Mouse (Mus musculus) induced T-regulatory cell, adult 2 months (primary cell): ENCODE measurements around the gene Pip5k1c.
A peak's percentile ranks its signal among the peaks of the same experiment; 100 is the strongest.

Experiments used
- DNase-seq: peaks from one replicate; pipeline ENCODE4 v3.0.0-alpha.2; 2012; ENCODE audit warnings: low read depth

Gene Pip5k1c

DNA sequence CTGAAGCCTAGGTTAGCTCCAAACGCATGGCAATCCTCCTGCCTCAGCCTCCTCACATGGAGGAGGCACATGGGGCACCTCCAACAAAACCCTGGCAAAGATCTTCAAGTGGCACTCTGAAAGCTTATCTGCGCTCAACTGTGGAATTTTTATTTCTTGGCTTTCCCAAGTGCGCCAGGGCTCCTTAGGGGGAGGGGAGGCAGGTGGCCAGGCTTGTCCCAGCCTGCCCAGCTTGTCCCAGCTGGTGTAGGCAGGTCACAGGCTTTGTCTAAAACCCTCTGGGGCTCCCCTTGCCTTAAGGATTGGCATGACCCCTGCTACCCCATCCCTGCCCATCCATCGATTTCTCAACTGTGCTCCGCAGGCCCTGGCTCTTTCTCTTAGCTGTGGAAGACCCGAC lies 8.6 kb upstream of the Pip5k1c start:
- DNase-seq = no peak

DNA sequence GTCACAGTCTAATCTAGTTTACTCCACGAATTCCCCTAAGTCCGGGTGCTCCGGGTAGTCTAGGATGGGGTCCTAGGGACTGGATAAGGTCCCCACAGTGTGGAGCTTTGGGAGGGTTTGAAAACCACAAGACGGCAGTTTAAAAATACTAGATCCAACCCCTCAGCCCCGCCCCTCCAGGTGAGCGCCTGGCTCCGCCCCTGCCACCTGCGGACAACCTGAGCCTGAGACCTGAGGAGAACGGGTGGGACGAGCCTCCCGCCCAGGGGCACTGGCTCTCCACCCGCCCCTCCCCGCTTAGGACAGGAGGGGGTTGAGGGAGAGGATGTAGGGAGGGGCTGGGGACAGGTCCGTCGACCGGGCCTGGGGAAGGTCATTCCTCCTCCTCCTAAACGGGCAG lies 8.0 kb upstream of the Pip5k1c start:
- DNase-seq = peak; percentile 31

DNA sequence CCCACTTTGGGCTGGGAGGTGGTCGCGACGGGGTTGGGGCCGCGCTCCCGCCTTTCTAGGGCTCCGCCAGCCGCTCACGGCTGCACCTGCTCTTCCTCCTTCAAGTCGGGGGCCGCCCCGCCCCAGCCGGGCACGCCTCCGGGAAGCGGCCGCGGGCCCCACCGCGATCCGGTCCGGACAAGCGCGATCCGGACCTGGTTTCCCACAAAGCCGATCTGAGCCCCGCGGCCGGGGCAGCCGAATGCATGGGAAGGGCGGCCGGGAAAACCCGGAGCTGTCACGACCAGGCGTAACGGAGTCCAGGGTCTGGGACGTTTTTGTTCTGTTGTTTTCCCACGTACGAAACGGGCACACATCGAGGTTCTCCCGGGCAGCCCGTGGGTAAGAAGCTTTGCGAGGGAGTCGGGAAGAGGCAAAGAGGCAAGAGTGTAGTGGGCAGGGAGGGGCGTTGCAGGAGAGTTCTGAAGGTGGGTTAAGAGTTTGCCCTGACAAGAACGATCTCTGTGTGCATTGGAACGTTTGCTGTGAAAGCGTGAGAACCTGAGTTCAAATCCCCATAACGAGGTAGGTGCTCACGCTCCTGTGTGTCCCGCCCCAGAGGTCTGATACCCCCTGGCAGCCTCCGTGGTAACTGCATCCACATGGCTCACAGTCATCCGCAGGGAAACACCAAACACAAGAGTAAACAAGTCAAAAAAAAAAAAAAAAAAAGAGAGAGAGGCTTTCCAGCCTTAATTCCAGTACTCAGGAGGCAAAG lies 6.9 kb upstream of the Pip5k1c start:
- peak; percentile 95 for DNase-seq

DNA sequence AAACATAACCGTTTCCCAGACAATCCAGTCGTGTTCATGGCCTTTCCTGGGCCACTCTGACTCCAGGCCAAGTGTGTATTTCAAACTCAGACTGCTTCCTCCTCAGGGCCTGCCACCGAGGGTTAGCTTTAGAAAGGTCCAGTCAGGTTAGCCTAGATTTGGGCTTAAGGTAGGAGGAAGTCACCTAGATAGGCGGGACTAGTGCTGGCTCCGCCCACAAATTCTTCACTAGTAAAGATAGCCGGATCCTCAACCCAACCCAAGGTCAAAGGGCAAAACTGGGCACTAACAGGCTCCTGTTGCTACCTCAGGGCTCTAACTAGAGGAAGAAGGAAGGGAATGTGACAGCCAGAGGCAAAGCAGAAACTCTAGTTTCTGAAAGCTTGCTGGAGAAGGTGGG lies 6.2 kb upstream of the Pip5k1c start:
- DNase-seq = peak; percentile 76

DNA sequence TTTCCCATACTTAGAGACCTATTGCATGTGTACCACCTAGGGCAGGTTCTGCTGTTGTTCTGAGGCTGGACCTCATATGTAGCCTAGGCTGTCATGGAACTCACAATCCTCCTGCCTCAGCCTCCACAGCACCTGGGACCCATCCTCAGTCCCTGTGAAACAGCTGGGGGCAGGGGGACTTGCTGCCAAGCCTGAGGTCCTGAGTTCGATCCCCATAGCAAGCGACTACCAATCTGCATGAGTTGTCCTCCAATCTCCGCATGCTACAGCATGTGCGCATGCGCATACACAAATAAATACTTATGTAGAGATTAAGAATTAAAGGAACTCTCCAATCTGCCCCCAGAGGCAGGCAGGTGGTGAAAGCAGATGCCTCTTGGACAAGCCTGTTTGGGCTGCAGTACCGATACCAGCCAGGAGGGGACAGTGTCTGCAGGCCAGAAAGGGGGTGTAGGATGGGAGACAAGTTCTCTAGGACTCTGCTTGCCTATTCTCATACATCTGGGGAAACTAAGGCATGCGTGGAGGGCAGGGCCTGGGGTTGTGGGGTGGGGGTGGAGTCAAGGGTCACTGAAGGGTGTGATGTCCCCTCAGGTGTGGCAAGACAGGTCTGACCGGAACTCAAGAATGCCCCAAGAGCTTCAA lies 5.1 kb upstream of the Pip5k1c start:
- peak; percentile 90 for DNase-seq

DNA sequence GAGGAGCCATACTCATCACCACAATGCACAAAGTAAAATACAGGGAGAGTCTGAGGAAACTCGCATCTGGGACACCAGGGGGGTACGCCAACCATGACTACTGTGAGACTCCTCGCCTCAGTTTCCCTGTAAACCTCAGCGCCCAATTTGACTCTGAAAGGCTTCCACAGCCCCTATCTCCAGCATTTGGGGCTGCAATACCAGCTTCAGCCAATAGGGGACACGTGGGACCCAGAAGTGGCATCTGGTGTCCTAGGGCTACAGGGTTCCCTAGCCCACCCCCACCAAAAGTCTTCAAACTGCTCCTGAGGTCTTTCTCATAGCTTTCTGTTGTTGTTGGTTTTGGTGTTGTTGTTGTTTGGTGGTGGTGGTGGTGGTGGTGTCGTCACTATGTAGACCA lies 4.2 kb upstream of the Pip5k1c start:
- peak; percentile 77 for DNase-seq

DNA sequence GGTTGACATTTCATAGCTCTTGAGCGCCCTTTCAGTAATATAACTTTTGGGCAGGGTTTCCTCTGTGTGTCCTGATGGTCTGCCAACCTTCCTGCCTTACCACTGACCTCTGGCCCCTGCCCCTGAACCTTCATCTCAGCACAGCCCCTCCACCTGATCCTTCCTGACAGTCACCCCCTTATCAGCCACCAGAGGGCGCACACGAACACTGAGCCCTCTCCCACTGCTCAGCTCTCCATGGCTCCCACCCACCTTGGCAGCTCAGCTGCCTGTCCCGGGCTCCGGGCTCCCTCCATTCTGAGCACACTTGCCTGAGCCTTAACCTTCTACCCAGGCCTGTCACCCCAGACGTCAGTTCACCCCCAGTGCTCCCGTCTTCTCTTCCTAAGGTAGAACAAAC lies 3.5 kb upstream of the Pip5k1c start:
- peak; percentile 87 for DNase-seq

DNA sequence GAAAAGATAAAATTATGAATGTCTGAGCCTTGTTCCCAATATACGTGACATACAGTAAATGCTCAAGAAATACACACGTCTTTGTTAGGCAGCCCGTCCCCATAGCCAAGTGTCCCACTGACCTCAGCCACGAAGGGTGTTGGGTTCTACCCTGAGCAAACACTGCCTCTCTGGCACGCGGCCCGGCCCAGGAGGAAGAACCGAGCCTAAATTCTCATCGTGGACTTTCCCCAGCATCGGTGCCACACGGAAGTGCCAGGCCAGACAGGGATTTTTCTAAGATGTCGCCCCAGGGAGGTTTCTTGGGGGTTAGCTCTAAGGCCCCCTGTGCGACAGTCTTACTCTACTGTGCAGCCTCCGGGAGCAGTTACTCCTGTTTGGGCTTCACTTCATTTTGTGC lies 3.0 kb upstream of the Pip5k1c start:
- no peak for DNase-seq

DNA sequence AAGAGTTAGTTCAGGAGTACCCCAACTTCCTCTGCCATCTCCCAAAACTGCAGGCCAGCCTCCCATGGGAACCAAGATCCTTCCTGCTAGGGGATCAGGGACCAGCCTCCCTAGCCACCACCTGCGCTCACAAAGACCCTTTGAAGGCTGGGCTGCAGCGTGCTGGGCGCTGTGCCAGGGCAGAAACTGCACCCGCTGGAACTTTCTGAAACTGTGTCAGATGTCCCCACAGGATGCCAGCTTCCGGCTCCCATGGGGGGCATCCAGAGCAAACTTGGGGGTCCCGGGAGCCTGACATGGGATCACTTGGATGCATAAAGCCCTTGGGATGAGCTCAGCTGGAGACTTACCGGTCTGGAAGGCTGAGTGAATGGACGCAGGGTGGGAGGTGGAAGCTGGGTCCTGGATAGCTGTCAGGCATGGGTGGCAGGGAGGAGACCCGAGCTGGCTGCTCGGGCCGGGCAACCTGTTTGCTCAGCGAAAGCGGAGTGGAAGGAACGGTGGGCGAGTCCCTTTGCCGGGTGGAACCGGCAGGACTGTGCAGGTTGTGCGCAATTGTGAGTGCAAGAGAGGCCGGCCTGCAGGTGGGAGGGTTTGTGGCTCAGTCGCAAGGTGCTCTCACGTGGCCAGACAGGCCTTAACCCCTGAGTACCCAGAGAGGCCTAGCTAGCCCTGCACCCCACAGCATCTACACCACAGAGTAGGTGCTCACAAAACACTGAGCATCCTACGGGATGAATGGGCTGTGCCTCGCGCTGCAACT lies 1.9 kb upstream of the Pip5k1c start:
- DNase-seq = peak; percentile 60

DNA sequence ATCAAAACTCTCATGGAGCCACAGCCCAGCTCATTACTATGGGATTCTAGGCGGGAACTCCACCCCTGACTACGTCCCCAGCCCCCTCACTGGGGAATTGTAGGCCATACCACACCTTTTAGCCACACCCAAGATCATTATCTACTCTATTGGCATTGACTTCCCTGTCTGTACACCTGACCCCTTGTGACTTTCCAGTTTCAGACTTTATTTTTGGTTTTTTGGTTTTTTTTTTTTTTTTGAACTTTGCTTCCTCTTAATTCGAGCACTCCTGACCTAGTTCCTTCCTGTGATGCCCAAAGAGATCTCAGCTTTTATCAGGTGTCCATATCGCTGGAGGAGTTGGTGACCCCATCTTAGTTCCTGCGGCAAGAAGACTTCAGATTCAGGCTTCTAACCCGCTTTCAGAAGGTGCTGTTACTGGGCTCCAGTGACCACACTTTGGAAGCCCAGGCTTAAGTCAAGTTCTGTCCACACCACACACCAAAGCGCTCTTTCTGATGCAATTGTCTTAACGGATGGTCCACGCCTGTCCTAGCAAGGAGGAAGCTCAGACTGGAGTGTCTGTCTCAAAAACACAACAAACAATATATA lies 1.2 kb upstream of the Pip5k1c start, which contains the start of gene Tjp3:
TSS of gene Tjp3 (minus strand) at position 71 of the 594 bp plus-strand sequence.
- DNase-seq = peak; percentile 69

DNA sequence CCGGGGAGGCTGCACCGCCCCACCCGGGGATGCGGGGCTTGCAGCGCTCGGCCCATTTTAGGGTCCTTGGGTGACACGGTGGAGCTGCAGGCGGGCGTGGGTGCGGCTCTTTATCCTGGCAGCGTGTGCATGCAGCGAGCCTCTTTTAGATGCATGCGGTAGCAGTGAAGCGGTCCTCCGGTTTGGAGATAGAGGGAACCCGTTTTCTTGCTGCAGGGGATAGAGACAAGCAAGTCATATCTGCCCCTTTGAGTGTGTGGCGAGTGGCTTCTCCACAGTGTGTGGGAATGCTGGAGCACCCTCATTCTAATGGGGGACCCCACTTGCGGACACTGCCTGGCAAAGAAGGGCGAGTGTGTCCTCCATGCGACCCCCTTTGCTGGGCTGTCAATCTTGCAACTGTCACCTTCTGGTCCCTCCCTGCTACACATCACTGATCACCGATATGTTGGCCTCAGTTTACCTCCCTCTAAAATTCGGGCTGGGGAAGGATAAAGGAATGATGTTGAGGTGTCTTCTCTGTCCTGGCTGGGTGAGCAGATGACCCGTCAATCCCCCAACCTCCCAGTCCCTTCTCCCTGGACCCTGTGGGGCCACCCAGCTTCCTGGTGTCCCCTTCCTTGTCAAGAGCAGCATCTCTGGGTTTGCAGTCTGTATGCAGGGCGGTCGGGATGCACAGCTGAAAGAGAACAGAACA lies 719 bp downstream of the Pip5k1c start:
- DNase-seq = no peak

DNA sequence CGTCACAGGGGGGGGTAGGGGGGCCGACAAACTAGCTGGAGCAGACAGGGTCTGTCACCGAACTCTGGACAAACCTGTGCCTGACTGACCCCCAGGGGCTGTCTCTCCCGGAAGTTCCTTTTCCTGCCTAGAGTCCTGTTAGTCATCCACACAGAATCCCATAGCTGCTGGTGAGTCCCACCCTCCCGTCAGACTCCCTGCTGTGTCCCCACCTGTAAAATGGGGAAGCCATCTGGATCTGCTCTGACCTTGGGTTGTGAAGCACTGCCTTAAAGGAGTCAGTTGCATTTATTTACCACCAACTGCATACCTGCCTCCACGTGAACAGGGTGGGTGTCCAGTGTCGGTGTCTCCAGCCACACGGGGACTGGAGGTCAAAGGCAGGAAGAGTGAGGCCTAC lies 1.7 kb downstream of the Pip5k1c start:
- no peak for DNase-seq

DNA sequence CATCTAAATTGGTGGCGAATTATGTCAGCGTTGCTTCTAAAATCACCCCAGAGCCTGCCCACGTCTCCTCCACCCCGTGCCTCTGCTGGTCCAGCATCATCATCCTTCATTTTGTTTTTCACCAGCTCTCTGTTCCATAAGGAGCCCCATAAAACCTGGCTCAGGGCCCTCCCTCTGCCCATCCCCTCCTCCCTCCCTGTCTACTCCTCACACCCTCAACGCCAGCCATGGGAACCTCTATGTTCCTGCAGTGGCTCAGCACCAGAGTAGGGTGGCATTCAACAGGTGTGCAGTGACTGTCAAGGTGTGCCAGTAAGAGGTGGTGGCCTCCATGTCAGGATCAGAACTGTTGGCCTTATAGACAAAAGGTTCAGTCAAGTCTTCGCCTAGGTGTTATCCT lies 2.4 kb downstream of the Pip5k1c start:
- no peak for DNase-seq

DNA sequence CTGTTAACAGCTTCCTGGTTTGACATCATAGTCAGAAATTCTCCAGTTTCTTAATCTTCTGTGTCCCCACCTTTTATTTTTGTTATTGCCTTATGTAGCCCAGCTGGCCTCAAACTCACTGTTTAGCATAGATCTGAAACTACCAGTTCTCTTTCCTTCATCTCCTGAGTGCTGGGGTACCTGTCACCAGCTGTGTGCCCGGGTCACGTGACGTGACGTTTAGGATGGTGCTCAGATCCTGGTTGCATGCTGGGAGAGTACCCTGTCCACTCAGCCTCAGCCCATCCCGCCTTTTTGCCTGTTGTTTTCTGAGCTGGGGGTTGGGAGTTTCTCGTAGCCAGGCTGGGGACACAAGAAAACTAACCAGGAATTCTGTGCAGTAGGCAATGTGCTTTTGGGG lies 4.5 kb downstream of the Pip5k1c start:
- peak; percentile 52 for DNase-seq

DNA sequence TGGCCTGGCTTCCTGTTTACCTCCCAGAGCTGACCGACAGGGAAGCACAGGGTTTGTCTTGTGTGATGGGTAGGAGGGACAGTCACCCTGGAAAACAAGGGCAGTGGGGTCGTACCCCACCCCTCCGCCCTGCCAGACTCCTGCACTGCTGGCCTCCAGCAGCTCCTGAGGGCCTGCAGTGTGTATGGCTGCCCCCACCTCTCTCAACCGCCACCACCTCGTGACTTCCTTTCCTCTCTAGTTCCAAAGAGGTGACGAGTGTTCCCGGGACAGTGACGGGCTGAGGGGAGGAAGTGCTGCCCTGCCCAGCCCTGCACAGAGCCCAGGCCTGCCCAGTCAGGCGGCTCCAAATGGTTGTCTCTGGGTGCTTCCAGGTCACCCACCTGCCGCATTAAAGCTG lies 5.1 kb downstream of the Pip5k1c start:
- peak; percentile 78 for DNase-seq

DNA sequence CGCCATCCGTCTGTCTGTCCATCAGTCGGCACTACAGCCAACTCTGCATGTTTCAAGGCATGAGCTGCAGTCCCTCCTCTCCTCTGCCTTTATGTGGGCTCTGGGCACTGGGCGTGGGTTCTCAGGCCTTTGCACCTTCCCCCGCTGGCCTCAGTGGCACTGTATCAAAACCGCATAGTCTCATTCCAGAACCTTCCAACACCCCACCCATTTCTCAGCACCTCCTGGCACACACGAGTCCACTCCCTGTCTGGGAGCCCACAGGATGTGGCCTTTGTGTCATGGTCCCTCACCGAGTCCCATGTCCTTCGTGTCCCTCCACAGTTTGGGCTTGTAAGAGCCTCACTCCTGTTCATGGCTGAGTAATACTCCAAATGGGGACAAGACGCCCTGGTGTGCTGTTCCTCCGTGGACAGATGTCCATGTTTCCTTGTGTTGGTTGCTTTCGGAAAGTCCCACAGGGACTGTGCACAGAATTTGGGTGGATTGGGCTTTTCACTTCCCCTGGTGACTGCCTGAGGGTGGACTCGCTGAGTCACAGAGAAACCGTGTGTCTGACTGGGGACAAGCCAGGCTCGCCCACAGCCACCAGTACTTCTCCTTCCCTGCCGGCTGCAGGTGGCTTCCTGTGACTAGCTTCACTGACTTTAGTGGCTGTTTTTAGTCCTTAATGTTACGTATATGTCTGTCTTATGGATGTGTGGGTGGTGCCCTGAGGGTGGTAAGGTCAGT lies 5.8 kb downstream of the Pip5k1c start:
- peak; percentile 81 for DNase-seq

DNA sequence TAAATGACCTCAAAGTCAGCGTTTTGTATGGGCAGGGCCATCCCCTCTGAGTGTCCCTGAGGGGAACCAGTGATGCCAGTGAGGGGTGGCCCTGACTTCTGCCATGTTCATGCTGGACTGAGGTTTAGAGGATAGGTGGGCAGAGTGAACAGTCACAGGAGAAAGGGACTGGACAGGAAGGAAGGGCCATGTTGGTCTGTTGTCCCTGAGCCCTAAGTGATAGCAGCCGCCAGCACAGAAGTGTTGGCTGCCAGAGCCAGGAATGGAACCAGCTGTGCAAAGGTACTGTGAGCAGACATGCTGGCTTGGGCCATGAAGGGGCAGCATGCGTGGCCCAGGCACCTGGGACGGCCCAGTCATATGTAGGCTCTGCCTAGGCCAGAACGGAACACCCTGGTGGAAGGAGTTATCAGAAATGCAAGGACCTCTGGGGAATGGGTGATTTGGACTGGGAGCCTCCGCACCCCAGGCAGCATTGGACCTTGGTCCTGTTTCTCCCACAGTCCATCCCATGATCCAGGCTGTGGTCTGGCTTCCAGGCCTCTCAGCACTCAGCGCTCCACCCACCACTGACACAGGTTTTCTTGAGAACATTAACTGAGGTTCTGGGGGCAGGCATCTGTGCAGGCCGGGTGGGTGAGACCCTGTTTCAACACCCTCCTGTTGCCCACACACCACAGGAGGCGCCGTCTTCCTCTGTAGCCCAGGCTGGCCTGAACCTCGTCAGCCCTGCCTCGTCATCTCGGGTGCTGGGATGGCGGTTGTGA lies 7.0 kb downstream of the Pip5k1c start:
- DNase-seq = no peak

DNA sequence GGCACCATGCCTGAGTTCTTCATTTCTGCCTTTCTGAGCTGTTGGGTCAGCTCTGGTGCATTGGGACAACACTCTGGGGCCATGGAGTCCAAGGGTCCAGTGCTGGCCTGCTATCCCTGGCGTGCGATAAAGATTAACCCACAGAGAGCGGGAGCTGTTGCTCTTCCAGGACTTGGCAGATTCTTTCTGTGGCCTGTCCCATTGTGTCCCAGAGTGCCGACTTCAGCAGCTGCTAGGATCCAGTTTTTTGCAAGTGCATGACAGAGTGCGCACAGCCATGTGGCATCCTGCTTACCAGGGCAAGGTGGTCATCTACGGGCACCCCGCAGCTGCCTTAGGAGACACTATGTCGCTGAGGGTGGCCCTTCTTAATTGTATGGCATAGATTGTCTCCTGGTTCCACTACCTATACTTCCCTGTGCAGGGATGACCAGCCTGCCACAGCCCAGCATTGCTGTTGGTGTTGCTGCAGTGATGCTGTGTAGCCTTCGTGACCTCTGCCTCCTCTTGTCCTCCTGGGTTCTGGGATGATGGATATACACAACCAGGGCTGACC lies 7.7 kb downstream of the Pip5k1c start:
- no peak for DNase-seq

DNA sequence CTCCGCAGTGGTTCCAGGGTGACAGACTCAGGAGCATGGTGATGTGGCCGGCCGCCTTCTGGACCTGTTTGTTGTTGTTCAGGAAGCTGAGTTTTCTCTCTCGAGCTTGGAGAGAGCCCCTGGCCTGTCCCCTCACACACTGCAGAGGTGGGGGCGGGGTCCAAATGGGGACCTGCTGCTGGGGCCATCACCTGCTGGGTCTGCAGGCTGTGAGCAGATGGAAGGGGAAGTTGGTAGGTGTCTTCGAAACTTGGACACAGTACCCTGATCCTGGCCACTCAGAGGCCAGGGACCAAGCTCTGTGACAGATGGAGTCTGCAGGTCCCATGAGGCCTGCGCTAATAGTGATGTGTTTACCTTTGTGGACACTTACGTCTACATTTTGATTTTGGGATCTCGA lies 8.6 kb downstream of the Pip5k1c start:
- no peak for DNase-seq

DNA sequence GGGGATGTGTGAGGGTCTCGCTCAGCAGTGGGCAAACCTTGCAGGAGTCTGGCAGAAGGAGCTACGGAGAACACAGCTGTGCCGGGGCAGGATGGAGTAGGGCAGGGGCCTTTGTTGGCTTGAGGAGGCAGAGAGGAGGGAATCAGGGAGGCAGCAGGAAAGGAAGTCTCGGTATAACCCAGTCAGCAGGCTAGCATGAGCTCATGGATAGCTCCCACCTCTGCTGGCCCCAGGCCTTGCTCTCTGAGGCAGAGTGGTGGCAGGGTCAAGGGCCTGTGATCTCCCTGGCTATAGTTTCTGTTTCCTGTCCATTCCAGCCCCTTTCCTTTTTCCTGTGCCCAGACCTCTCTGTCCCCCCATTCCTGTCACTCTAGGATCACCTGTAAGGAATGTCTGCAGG lies 9.5 kb downstream of the Pip5k1c start:
- DNase-seq = no peak
